Mouse (Mus musculus) macrophage (primary cell): Measurements from ENCODE around the gene Mfap1b. TPM values are rescaled to one million over a fixed set of nuclear protein-coding genes. Genes with fewer than 3 reads are reported as not detected.

Experiments
- H3K27ac ChIP-seq: fragments of 350-480 bp; formaldehyde crosslinking; 2 replicates; pipeline ENCODE4 v1.9.0; 2021
- H3K36me3 ChIP-seq: fragments of 350-480 bp; formaldehyde crosslinking; 2 replicates; pipeline ENCODE4 v1.9.0; 2021; ENCODE audit errors: inconsistent target
- H3K4me3 ChIP-seq: fragments of 350-480 bp; formaldehyde crosslinking; 2 replicates; pipeline ENCODE4 v1.9.0; 2021; ENCODE audit errors: inconsistent target
- H3K79me2 ChIP-seq: fragments of 350-480 bp; formaldehyde crosslinking; 2 replicates; pipeline ENCODE4 v1.9.0; 2021; ENCODE audit errors: inconsistent target
- WGBS: methylation state at CpG from one replicate; pipeline ENCODE4 v1.1.7; 2026; ENCODE audit warnings: inconsistent platforms; ENCODE audit not compliant: missing documents; 5-methylcytosine and 5-hydroxymethylcytosine counted together
- polyA plus RNA-seq: library from polyadenylated mRNA; stranded (reverse); fragments of 250-400 nt; gene quantifications from 3 replicates; pipeline ENCODE4 v1.2.4, GENCODE M21; 2018; ENCODE audit warnings: inconsistent platforms

Gene Mfap1b
- polyA plus RNA-seq, 1 experiment from 2014 or later = 59.5 TPM

GRCm38 (mm10) chr2:121452361-121452760 is 21.5 kb downstream of the Mfap1b start:
- H3K36me3 ChIP-seq = peaks cover 14% of the 10 kb centered on the region; the same call in 1 of the 2 replicates
- peaks cover 46% of the 10 kb centered on the region for H3K79me2 ChIP-seq
- peak overlapping the region; percentile 32; the same call in 1 of the 2 replicates for H3K27ac ChIP-seq
- H3K4me3 ChIP-seq = no peak overlapping the region
- 86% methylated on average over 4 of the region's 4 CpGs for WGBS

- WGBS = 0% methylated on average over 7 of the region's 7 CpGs
- H3K27ac ChIP-seq = peak overlapping the region; percentile 85
- peaks cover 43% of the 10 kb centered on the region for H3K79me2 ChIP-seq
- peak overlapping the region; percentile 82 for H3K4me3 ChIP-seq
- H3K36me3 ChIP-seq = peaks cover 14% of the 10 kb centered on the region; the same call in 1 of the 2 replicates
Observed at GRCm38 (mm10) chr2:121450093-121450492, 23.8 kb downstream of the Mfap1b start.

GRCm38 (mm10) chr2:121449545-121450011 is 24.3 kb downstream of the Mfap1b start:
- peaks cover 14% of the 10 kb centered on the region; the same call in 1 of the 2 replicates for H3K36me3 ChIP-seq
- H3K79me2 ChIP-seq = peaks cover 43% of the 10 kb centered on the region
- 4% methylated on average over 35 of the region's 54 CpGs for WGBS
- peak overlapping the region; percentile 85 for H3K27ac ChIP-seq
- H3K4me3 ChIP-seq = peak overlapping the region; percentile 82

GRCm38 (mm10) chr2:121448739-121449535 is 24.9 kb downstream of the Mfap1b start, which contains the start of gene Serf2:
Gene Serf2, plus strand, starts transcription at chr2:121449195.
- under 1% methylated on average over 73 of the region's 74 CpGs for WGBS
- peak within 1 kb of the TSS; percentile 86 for H3K27ac ChIP-seq
- peaks cover 12% of the 10 kb centered on the region; the same call in 1 of the 2 replicates for H3K36me3 ChIP-seq
- H3K4me3 ChIP-seq = peak within 1 kb of the TSS; percentile 82
- peaks cover 39% of the 10 kb centered on the region for H3K79me2 ChIP-seq

- Histone ChIP-seq H3K79me2 (peaks cover 31% of the 10 kb centered on the region), H3K27ac (peak overlapping the region; percentile 86), H3K36me3 (peaks cover 5% of the 10 kb centered on the region; the same call in 1 of the 2 replicates), H3K4me3 (peak overlapping the region; percentile 46)
- 9% methylated on average over 7 of the region's 9 CpGs for WGBS
Observed at GRCm38 (mm10) chr2:121448136-121448535, 25.7 kb downstream of the Mfap1b start.

GRCm38 (mm10) chr2:121447006-121447405 is 26.9 kb downstream of the Mfap1b start:
- Histone ChIP-seq H3K36me3 (no peaks in the 10 kb centered on the region), H3K4me3 (no peak overlapping the region), H3K27ac (no peak overlapping the region), H3K79me2 (peaks cover 20% of the 10 kb centered on the region)
- 34% methylated on average over 3 of the region's 3 CpGs for WGBS

- Histone ChIP-seq H3K36me3 (no peaks in the 10 kb centered on the region), H3K4me3 (no peak overlapping the region), H3K27ac (no peak overlapping the region), H3K79me2 (peaks cover 18% of the 10 kb centered on the region)
- WGBS = 83% methylated on average over 4 of the region's 4 CpGs
Observed at GRCm38 (mm10) chr2:121446506-121446905, 27.4 kb downstream of the Mfap1b start.

- 100% methylated on average over 2 of the region's 3 CpGs for WGBS
- Histone ChIP-seq H3K27ac (no peak overlapping the region), H3K79me2 (peaks cover 4% of the 10 kb centered on the region), H3K4me3 (no peak overlapping the region), H3K36me3 (no peaks in the 10 kb centered on the region)
Observed at GRCm38 (mm10) chr2:121445117-121445516, 28.8 kb downstream of the Mfap1b start.

- Histone ChIP-seq H3K4me3 (peak within 1 kb of the TSS; percentile 35; the same call in 1 of the 2 replicates), H3K36me3 (no peaks in the 10 kb centered on the region), H3K27ac (no peak within 1 kb of the TSS), H3K79me2 (no peaks in the 10 kb centered on the region)
- 91% methylated on average over 1 of the region's 1 CpGs for WGBS
Observed at GRCm38 (mm10) chr2:121444178-121444577, 29.7 kb downstream of the Mfap1b start, which contains the start of gene Ell3. Gene Ell3, minus strand, starts transcription at chr2:121444278.

- Histone ChIP-seq H3K4me3 (peak overlapping the region; percentile 35), H3K79me2 (no peaks in the 10 kb centered on the region), H3K27ac (no peak overlapping the region), H3K36me3 (no peaks in the 10 kb centered on the region)
- 20% methylated on average over 6 of the region's 8 CpGs for WGBS
Observed at GRCm38 (mm10) chr2:121443068-121443349, 30.9 kb downstream of the Mfap1b start.

GRCm38 (mm10) chr2:121442259-121443067 is 31.4 kb downstream of the Mfap1b start:
- H3K79me2 ChIP-seq = no peaks in the 10 kb centered on the region
- WGBS = 4% methylated on average over 30 of the region's 30 CpGs
- peak overlapping the region; percentile 35 for H3K4me3 ChIP-seq
- no peak overlapping the region for H3K27ac ChIP-seq
- H3K36me3 ChIP-seq = no peaks in the 10 kb centered on the region

- WGBS = 37% methylated on average over 11 of the region's 11 CpGs
- H3K27ac ChIP-seq = no peak overlapping the region
Observed at GRCm38 (mm10) chr2:121441800-121442199, 32.1 kb downstream of the Mfap1b start.

GRCm38 (mm10) chr2:121440834-121441605 is 32.8 kb downstream of the Mfap1b start:
- Histone ChIP-seq H3K4me3 (no peak overlapping the region), H3K79me2 (no peaks in the 10 kb centered on the region), H3K36me3 (peaks cover 2% of the 10 kb centered on the region; the same call in 1 of the 2 replicates), H3K27ac (no peak overlapping the region)
- WGBS = 80% methylated on average over 5 of the region's 5 CpGs

More at GRCm38 (mm10) chr2:121441800-121442199, 32.1 kb downstream of the Mfap1b start:
- Histone ChIP-seq H3K36me3 (no peaks in the 10 kb centered on the region), H3K4me3 (peak overlapping the region; percentile 35), H3K79me2 (no peaks in the 10 kb centered on the region)

GRCm38 (mm10) chr2:121439746-121440145 is 34.1 kb downstream of the Mfap1b start:
- no peak overlapping the region for H3K4me3 ChIP-seq
- peaks cover 12% of the 10 kb centered on the region; the same call in 1 of the 2 replicates for H3K36me3 ChIP-seq
- WGBS = 91% methylated on average over 4 of the region's 4 CpGs
- H3K79me2 ChIP-seq = no peaks in the 10 kb centered on the region
- H3K27ac ChIP-seq = no peak overlapping the region
